Mouse (Mus musculus): ENCODE results near the gene Aox2.

The Aox2 gene

DNA sequence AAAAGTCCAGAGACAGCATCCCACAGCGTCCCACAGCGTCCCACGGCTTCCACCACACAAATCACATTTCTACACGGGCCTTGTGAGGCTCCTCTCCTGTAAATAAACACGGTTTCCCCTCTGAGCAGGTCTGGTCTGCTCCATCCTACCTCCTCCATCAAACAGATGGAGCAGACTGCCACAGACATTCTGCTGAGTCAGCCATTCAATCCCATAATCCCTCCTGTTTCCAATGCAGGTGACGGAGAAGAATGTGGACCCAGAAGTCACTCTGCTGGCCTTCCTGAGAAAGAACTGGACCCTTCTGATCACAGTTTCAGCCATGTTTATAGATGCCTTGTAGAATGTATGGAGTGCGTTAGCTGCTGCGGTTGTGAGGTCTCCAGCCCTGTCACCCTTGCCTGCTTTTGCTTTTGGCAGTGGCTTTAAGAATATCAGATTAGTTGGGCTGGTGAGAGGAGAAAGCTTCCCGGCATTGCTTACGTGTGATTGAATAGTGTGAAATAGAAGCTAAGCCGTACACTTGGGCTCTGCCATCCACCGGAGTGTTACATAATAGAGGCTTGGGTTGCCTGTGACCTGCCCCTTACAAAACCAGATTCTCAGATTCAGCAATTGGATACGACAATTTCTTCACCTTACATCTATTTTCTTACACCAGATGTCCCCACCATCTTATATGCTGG is 3.0 kb downstream of the Aox2 start:
- in situ Hi-C loops (cut with MboI; ENCODE audit: low pct_unique_long_range_greater_than_20kb in 1 of 2, low sequenced_read_pairs in 2 of 2, unreplicated experiment in 1 of 2): loop anchor here in 1 of 2 experiments (25.0 kb wide), 1 partner anchor 869 kb away; the partner anchor contains the start of genes Maip1 and Tyw5

DNA sequence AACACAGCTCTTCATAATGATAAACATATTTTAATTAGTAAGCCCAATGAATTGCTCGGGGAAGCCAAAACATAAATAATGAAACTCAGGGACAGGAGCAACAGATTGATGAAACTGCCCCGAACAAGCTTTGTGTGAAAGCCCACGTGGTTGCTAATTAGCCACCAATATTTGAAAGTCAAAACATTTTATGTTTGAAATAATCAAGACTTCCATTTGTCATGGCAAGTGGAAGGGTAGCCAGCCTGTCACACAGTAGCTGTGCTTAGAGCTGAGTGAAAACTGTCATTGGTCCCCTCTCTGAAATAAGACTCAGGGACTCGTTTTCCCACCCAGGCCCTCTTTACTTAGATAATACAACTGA is 3.5 kb downstream of the Aox2 start:
- in situ Hi-C loops (cut with MboI; ENCODE audit: low pct_unique_long_range_greater_than_20kb in 1 of 2, low sequenced_read_pairs in 2 of 2, unreplicated experiment in 1 of 2): loop anchor here in 1 of 2 experiments (25.0 kb wide), 1 partner anchor 869 kb away; the partner anchor contains the start of genes Maip1 and Tyw5

DNA sequence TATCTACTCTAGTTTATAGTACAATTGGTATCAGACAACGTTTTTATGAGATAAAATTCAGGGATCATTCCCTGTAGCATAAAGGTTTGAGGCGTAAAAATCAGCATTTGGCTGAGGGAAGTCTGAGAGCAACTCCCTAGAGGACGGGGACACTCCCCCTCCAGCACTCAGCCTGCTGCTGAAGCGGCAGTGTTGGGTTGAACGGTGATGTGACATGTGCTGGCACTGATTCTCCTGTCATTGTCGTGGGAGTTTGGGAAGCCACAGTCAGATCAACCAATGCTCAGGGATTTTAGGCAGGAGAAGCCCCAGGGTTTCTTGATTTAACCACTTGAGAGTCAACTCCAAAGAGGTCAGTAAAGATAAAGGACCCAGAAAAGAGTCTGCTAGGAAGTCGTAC is 6.4 kb downstream of the Aox2 start:
- in situ Hi-C loops (cut with MboI; ENCODE audit: low pct_unique_long_range_greater_than_20kb in 1 of 2, low sequenced_read_pairs in 2 of 2, unreplicated experiment in 1 of 2): loop anchor here in 1 of 2 experiments (25.0 kb wide), 1 partner anchor 872 kb away; the partner anchor contains the start of genes Maip1 and Tyw5

DNA sequence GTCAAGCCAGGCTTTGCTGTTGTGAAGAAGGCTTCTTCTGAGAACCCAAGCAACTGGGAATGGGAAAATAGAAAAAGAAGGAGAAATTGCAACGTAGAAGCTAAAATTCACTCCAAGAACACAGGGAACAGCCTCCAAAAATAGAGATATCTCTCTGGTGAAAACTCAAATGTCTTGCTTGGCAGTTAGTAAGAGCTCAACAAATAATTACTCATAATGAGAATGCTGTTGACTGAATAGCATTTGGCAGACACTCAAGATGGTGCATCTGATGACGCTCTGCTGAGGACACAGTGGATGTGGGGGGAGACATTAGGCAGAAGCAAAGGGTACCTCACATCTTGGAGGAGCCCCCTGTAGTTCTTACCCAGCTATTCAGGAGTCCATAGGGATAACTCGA is 10.0 kb downstream of the Aox2 start:
- in situ Hi-C loops (cut with MboI; ENCODE audit: low pct_unique_long_range_greater_than_20kb in 1 of 2, low sequenced_read_pairs in 2 of 2, unreplicated experiment in 1 of 2): loop anchor here in 1 of 2 experiments (25.0 kb wide), 1 partner anchor 876 kb away; the partner anchor contains the start of genes Maip1 and Tyw5

DNA sequence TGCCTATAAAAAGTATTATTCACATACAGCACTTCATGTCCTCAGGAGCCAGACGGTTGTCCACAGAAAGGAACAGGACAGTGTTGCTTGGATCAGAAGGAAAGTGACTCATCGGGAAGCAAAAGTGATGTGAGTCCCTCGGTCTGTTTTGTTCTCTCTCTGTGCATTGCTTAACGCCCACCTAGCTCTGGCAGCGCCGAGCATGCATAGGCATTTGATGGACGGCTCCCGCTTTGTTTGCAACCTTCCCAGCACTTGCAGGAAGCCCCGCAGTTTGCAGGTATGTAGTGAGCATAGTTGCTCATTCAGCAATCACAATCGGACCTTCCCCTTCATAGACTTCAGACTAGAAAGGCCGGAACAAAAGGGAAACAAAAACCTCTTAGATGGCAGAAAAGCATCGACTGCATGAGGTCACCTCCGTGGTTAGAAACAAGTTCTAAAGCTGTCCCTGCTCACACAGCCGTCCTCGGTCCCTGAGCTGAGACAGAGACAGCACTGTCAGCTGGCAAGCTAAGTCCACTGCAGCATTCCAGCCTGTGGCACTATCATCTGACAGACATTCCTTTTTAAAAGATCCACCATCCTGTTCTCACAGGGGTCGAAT is 11.8 kb downstream of the Aox2 start:
- in situ Hi-C loops (cut with MboI; ENCODE audit: low pct_unique_long_range_greater_than_20kb in 1 of 2, low sequenced_read_pairs in 2 of 2, unreplicated experiment in 1 of 2): loop anchor here (10.0 to 25.0 kb wide), 2 partner anchors 145 to 878 kb away; partner anchors contain the start of genes Maip1 (in 1 of the 2) and Tyw5 (in 1 of the 2)

DNA sequence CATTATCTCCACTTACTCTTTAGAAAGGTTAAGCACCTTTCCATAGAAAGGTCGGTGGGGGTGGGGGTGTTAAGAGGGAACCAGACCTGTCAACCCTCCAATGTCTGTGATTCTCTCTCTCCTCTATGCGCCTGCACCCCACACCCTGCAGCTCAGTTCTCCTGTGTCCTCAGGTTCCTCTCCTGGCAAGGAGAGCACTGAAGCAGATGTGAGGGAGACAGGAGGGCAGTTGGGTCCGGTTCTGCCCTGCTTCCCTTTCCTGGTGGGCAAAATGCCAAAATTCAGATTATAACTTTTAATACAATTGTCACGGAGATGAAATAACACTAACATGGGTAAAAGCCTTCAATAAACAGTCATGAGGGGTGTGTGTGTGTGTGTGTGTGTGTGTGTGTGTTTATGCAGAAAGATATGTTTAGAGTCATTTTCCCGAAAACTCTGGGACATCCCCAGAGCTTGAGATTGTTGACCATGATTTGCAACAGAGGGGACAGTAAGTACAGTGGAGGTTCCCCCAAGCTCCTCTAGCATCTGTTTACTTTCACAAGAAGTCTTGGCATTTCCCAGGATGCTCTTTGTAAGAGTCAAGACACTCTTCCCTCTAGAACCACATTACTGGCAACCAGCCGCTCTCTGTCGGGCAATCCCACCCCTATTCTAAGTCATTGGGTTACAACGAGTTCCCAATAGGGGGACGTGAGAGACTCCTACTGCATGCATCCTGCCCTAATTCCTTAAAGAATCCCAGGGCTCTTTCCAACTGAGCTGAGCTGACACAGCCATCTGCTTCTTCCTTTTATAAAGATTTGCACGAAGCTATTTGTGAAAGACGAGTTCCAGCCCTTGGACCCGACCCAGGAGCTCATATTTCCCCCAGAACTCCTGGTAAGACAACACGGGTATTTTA is 13.5 kb downstream of the Aox2 start:
- in situ Hi-C loops (cut with MboI; ENCODE audit: low pct_unique_long_range_greater_than_20kb in 1 of 2, low sequenced_read_pairs in 2 of 2, unreplicated experiment in 1 of 2): loop anchor here (10.0 to 25.0 kb wide), 2 partner anchors 147 to 879 kb away; partner anchors contain the start of genes Maip1 (in 1 of the 2) and Tyw5 (in 1 of the 2)

DNA sequence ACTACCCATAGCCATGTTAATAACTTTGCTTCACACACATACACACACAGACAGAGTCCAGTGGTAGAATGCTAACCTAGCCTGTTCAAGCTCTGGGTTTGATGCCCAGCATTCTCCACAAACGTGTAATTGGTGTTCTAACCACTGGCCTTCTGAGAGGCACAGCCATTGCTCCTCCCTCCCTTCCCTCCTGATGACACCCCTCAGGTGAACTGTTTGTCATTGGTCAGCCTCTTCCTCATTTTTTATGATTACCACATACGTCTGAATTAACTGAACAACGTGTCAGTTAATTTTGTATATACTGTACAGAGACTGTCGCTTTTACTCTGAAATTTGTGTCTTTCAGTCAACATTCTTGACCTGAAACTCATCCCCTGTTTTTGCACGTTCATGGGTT is 16.6 kb downstream of the Aox2 start:
- in situ Hi-C loops (cut with MboI; ENCODE audit: low pct_unique_long_range_greater_than_20kb in 1 of 2, low sequenced_read_pairs in 2 of 2, unreplicated experiment in 1 of 2): loop anchor here (10.0 to 25.0 kb wide), 2 partner anchors 150 to 882 kb away; partner anchors contain the start of genes Maip1 (in 1 of the 2) and Tyw5 (in 1 of the 2)

DNA sequence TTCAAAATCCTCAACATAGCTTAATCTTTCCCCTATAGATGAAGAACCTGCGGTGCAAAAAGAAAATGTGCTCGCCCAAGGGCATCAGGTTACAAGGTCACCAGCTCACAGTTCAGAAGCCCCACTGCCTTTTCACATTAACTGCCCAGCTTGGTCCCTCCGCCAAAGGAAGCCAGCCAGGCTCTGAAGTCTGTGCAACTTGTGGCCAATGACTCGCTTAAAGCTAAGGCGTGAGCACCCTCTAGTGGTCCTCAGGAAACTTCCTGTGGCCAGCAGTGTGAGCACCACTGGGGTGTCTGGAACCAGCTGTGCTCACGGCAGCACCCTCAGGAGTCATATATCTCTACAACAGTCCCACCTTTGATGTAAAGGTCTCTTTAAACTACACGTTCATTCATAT is 18.2 kb downstream of the Aox2 start:
- in situ Hi-C loops (cut with MboI; ENCODE audit: low pct_unique_long_range_greater_than_20kb in 1 of 2, low sequenced_read_pairs in 2 of 2, unreplicated experiment in 1 of 2): loop anchor here (10.0 to 25.0 kb wide), 2 partner anchors 151 to 884 kb away; partner anchors contain the start of genes Maip1 (in 1 of the 2) and Tyw5 (in 1 of the 2)

DNA sequence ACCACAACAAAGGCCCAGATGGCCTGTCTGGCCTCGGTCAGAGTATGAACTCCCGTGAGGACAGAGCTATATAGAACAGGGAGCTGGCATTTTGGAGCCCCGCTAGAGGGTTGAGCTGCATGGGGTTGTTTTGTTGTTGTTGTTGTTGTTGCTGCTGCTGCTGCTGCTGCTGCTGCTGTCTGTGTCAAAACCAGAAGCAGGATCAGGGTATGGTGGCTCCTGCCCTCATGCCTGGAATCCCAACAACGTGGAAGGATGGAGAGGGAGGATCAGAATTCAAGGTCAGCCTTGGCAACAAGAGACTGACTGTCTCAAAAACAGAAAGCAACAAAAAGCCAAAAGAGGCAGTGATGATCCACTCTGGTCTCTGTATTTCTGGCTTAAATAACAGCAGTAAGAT is 18.7 kb downstream of the Aox2 start:
- in situ Hi-C loops (cut with MboI; ENCODE audit: low pct_unique_long_range_greater_than_20kb in 1 of 2, low sequenced_read_pairs in 2 of 2, unreplicated experiment in 1 of 2): loop anchor here (10.0 to 25.0 kb wide), 2 partner anchors 152 to 885 kb away; partner anchors contain the start of genes Maip1 (in 1 of the 2) and Tyw5 (in 1 of the 2)

DNA sequence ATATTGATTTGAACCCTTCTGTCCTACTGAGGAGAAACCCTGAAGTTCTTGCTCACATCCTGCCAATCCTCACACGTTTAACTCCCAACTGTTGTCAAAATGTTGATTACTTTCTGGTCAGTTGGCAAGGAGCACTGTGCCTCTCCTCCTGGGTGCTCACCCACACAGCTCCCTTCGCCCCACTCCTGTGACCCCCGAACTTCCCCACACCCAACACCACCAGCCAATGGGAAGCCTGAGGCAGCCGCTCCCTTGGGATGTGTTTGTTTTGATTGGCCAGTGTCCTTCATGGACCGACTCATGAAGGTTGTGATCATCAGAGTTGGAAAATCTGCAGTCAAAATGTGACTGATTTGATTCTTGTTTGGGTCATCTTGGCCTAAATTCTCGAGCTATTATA is 20.2 kb downstream of the Aox2 start:
- in situ Hi-C loops (cut with MboI; ENCODE audit: low pct_unique_long_range_greater_than_20kb in 1 of 2, low sequenced_read_pairs in 2 of 2, unreplicated experiment in 1 of 2): loop anchor here (10.0 to 25.0 kb wide), 2 partner anchors 154 to 886 kb away; partner anchors contain the start of genes Maip1 (in 1 of the 2) and Tyw5 (in 1 of the 2)

DNA sequence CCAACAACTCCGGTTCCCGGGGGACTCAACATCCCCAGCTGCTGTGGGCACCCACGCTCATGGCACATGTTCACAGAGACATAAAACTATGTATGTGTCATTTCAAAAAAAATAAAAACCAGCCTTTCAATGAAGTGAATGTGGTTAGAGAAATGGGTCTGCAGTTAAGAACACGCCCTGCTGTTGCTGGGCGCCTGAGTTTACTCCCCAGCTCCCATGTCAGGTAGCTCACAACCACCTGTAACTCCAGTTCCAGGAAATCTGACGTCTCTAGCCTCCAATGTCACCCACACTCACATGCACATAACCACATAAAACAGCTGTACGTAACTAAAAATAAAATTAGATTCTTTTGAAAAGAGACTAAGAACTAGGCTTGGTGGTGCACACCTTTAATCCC is 22.9 kb downstream of the Aox2 start:
- in situ Hi-C loops (cut with MboI; ENCODE audit: low pct_unique_long_range_greater_than_20kb in 1 of 2, low sequenced_read_pairs in 2 of 2, unreplicated experiment in 1 of 2): no loop called here

DNA sequence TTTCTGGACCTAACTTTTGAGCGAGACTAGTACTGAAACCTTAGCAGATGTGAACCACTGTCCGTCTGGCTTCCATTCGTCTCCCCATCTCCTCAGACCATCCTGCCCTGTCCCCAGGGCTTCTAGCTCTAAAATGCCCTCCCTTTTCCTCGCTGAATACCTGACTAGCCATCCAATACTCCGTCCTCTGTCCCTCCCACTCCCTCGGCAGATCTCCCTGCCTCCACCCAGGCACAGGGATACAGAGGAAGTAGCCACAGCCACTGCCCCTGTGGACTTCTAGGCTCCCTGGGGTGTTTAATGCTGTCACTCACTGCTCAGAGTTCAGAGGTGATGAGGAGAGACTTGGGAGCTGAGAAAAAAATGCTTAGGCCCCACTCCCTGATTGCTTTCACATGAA is 23.9 kb downstream of the Aox2 start:
- in situ Hi-C loops (cut with MboI; ENCODE audit: low pct_unique_long_range_greater_than_20kb in 1 of 2, low sequenced_read_pairs in 2 of 2, unreplicated experiment in 1 of 2): no loop called here

DNA sequence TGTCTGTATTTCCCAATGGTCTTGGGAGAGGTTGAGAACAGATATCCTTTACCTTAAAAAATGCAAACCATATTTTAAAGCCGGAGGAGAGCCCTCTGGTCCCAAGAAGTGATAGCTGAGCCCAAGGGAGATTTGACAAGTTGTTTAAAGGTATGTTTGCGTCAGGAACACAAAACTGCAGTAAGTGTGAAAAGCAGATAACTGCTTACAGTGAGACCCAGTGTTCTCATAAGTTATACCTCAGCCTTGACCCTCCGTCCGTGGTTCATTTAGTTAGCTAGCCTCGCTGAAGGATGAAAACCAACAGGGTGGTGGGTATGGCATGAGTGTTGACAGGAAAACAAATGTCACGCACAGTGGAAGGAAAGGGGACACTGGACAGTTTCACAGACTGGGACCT is 24.9 kb downstream of the Aox2 start:
- in situ Hi-C loops (cut with MboI; ENCODE audit: low pct_unique_long_range_greater_than_20kb in 1 of 2, low sequenced_read_pairs in 2 of 2, unreplicated experiment in 1 of 2): no loop called here

DNA sequence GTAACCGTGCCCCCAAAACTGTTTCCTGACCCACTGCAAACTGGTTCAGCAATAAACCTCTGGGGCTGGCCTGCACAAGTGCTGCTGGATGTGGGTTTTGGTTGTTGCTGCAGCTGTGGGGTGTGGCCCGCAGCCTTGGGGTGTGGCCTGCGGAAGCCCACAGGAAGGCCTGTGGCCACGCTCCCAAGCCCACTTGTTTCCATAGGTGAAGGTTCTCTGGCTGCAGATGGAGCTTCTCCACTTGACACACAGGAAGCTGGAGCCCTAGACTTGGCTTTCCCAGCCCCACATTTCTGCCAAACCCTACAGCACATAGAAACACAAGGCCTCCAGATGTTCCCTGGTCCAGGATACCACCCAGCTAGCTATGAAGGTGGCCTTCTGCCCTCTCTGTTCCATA is 25.6 kb downstream of the Aox2 start:
- in situ Hi-C loops (cut with MboI; ENCODE audit: low pct_unique_long_range_greater_than_20kb in 1 of 2, low sequenced_read_pairs in 2 of 2, unreplicated experiment in 1 of 2): no loop called here

DNA sequence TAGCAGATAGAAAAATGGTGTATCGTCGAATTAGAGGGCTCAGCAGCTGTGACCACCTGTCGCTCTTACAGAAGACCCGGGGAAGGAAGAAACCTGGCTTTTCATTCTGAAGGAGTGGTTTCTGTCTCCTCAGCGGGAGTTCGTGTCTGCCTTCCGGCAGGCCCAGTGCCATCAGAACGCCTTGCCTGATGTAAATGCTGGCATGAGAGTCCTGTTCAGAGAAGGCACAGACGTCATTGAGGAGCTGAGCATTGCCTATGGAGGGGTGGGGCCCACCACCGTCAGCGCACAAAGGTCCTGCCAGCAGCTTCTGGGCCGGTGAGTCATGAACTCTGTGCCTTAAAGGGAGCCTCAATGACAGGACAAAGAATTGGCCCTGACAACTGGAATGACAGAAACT is 26.2 kb downstream of the Aox2 start:
- in situ Hi-C loops (cut with MboI; ENCODE audit: low pct_unique_long_range_greater_than_20kb in 1 of 2, low sequenced_read_pairs in 2 of 2, unreplicated experiment in 1 of 2): no loop called here

DNA sequence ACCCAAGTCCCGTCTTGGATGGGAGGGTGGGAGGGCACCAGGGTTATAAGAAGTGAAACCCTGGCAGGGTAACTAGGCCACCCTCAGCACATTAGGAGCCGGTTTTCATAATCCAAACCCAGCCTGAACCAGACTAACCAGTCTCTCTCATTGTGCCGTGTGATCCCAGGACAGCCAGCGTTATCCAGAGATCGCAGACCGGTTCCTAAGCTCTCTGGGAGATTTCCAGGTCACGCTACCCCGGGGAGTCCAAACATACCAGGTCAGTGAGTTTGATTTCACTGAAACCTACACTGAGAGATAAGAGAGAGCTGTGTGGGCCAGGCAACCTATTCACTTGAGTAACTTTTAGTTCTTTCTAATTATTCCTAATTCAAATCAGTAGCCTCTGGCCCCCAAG is 29.1 kb downstream of the Aox2 start:
- in situ Hi-C loops (cut with MboI; ENCODE audit: low pct_unique_long_range_greater_than_20kb in 1 of 2, low sequenced_read_pairs in 2 of 2, unreplicated experiment in 1 of 2): no loop called here

DNA sequence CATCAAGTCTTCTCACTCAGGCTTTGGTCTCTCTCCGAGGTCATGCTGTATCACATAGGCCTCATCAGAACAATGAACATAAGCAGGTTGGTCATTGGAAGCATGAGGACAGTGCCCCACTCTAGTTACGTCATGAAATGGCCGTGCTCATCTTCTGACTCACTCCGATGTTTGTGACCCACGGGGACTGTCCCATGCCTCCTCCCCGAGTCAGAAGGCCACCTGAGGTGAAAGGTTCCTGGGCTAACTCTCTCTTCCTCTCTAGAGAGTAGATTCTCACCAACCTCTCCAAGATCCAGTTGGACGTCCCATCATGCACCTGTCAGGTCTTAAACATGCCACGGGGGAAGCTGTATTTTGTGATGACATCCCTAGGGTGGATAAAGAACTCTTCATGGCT is 30.5 kb downstream of the Aox2 start:
- in situ Hi-C loops (cut with MboI; ENCODE audit: low pct_unique_long_range_greater_than_20kb in 1 of 2, low sequenced_read_pairs in 2 of 2, unreplicated experiment in 1 of 2): no loop called here

DNA sequence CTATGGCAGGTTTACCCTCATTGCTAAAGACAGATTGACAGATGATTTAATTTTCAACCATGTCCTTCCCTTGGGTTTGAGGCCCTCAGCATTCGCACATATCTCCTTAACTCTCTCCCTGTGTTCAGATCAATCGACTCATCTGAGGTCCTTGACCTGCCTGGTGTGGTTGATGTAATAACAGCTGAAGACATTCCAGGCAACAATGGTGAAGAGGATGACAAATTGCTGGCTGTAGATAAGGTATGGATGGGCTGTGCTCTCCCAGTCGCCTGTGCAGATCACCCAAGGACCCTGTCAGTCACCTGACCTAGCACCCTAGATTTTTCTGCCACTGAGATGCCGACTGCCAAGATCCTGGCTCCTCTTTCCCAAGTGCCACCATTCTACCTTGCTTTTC is 31.7 kb downstream of the Aox2 start:
- in situ Hi-C loops (cut with MboI; ENCODE audit: low pct_unique_long_range_greater_than_20kb in 1 of 2, low sequenced_read_pairs in 2 of 2, unreplicated experiment in 1 of 2): no loop called here

Data from mouse embryonic stem cell (cell line).